Mouse (Mus musculus): ENCODE data around the gene Dhx37.

- no peak for TF ChIP-seq HCFC1 (IDR thresholded peaks at IDR 0.05; ENCODE audit: borderline replicate concordance, insufficient read depth, low read length)
- no peak for TF ChIP-seq CHD2 (IDR thresholded peaks at IDR 0.05; ENCODE audit: low read depth, low read length)
- TF ChIP-seq ZC3H11A (IDR thresholded peaks at IDR 0.05; ENCODE audit: borderline replicate concordance, low read depth, low read length): no peak
- no peak for TF ChIP-seq ZNF384 (IDR thresholded peaks at IDR 0.05; ENCODE audit: low read depth, low read length)
- TF ChIP-seq MAFK (IDR thresholded peaks at IDR 0.05; ENCODE audit: insufficient read depth, low read depth, low read length): no peak
These were observed 44.1 kb upstream of the Dhx37 start for GRCm38 (mm10) chr5:125478037-125478436.
